Mouse (Mus musculus): ENCODE results near the gene Tanc2.

GRCm38 (mm10) chr11:105911592-105912375, 322.0 kb downstream of the Tanc2 start:
- TF ChIP-seq POLR2A (IDR thresholded peaks at IDR 0.05; ENCODE audit: low read depth, low read length) (no peak), CTCF (IDR thresholded peaks at IDR 0.05; ENCODE audit: extremely low read depth, insufficient read depth, insufficient read length, insufficient replicate concordance) (peak; percentile 51; the same call in 1 of the 2 replicates)

Data from spleen, adult 2 months (tissue).